Mouse (Mus musculus): ENCODE measurements at regions not wholly inside any gene's neighbourhood (a gene's known extent, or its start where the extent isn't known, plus 50 kb on each side); places are given as distances from the start of the nearest gene placed in this dataset.

DNA sequence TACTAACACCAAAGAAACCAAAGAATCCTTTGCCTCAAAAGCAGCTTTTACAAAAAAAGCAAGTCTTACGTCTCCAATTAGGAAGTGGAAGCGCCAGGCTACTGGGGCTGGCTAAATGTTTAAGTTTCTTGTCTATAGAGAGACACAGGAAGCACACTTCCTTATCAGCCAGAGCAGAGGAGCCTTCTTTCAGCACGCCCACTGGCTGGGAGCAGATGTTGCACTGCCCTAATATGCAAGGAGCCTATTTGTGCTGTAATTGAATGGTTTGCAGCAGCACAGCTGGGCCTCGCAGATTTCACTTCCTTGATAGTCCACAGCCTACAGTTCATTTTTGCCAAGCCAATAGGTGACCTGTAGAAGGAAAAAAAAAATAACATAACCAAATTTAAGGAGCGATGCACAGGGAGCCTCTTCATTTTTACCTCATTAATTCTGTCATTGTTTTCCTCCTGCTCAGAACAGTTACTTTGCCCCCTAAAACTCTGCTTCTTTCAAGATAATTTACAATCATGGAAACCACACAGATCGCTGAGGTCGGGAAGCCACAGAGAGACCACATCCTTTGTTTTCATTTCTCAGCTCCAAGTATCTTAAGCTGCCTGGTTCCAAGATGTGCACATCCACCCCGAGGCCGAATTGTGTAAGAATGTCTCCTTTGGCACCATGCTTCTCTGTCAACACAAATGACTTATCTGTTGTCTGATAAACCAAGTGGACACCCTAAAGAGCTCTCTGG lies 217.3 kb upstream of the P2ry1 start:
- TF ChIP-seq CTCF (IDR thresholded peaks at IDR 0.05; ENCODE audit: extremely low read depth, insufficient read depth, low read length) (no peak), POLR2A (IDR thresholded peaks at IDR 0.05; ENCODE audit: extremely low read depth, insufficient read depth, low read length) (no peak)

Data from cortical plate, adult 2 months (tissue).